Mouse (Mus musculus) forebrain, embryonic 12.5 days (tissue): ENCODE data around the gene Omd. TPM values are rescaled to one million over a fixed set of nuclear protein-coding genes. Genes with fewer than 3 reads are reported as not detected.

Source experiments
- ATAC-seq: fragments of 200-750 bp; cut with Nextera tagmentation; 2 replicates; pipeline ENCODE4 v1.8.0; 2017; ENCODE audit warnings: moderate TSS enrichment; ENCODE audit not compliant: low FRiP score
- H3K27ac ChIP-seq: fragments of 300-500 bp; sonication (generic); 2 replicates; pipeline ENCODE4 v1.5.1; 2016; ENCODE audit warnings: mild to moderate bottlenecking
- H3K27me3 ChIP-seq: fragments of 300-500 bp; sonication (generic); 2 replicates; pipeline ENCODE4 v1.6.1; 2016; ENCODE audit warnings: mild to moderate bottlenecking
- H3K36me3 ChIP-seq: fragments of 300-500 bp; sonication (generic); replicated peaks from 2 replicates; pipeline ENCODE4 v1.6.1; 2016; ENCODE audit warnings: mild to moderate bottlenecking
- H3K4me1 ChIP-seq: fragments of 300-500 bp; sonication (generic); 2 replicates; pipeline ENCODE4 v1.6.1; 2016
- H3K4me2 ChIP-seq: fragments of 300-500 bp; sonication (generic); 2 replicates; pipeline ENCODE4 v1.6.1; 2016; ENCODE audit warnings: mild to moderate bottlenecking, moderate library complexity
- H3K4me3 ChIP-seq: fragments of 300-500 bp; sonication (generic); replicated peaks from 2 replicates; pipeline ENCODE4 v1.5.1; 2016; ENCODE audit warnings: mild to moderate bottlenecking
- H3K9ac ChIP-seq: fragments of 300-500 bp; sonication (generic); 2 replicates; pipeline ENCODE4 v1.6.1; 2016; ENCODE audit warnings: mild to moderate bottlenecking
- H3K9me3 ChIP-seq: fragments of 300-500 bp; sonication (generic); 2 replicates; pipeline ENCODE4 v1.6.1; 2016
- WGBS: fragments of 180-500 bp; shearing (Covaris S2); methylation state at CpG from one replicate; pipeline ENCODE4 v1.1.7; 2016; 5-methylcytosine and 5-hydroxymethylcytosine counted together
- polyA plus RNA-seq: library from polyadenylated mRNA; unstranded; fragments of >200 nt; fragmentation: Nextera tagmentation; extraction: Ambion mirVana; gene quantifications from 2 replicates; pipeline ENCODE4 v1.2.1, GENCODE M21; 2016

Gene Omd
- 0.56 and 1.0 TPM in 2 replicates for polyA plus RNA-seq

GRCm38 (mm10) chr13:49581541-49582530 is at the start of gene Omd:
Gene Omd (plus strand): TSS chr13:49582462.
- H3K9me3 ChIP-seq = no peaks in the 10 kb centered on the region
- no peak for ATAC-seq
- H3K9ac ChIP-seq = no peak within 1 kb of the TSS
- H3K36me3 ChIP-seq = no peaks in the 10 kb centered on the region
- no peaks in the 10 kb centered on the region for H3K4me1 ChIP-seq
- no peak within 1 kb of the TSS for H3K4me2 ChIP-seq
- H3K27ac ChIP-seq = no peak within 1 kb of the TSS
- no peak within 1 kb of the TSS for H3K4me3 ChIP-seq
- WGBS = 79% methylated on average over 8 of the region's 8 CpGs
- H3K27me3 ChIP-seq = no peaks in the 10 kb centered on the region

- Histone ChIP-seq H3K27me3 (no peaks in the 10 kb centered on the region), H3K4me1 (no peaks in the 10 kb centered on the region), H3K27ac (no peak overlapping the region), H3K36me3 (no peaks in the 10 kb centered on the region), H3K9me3 (no peaks in the 10 kb centered on the region), H3K4me2 (no peak overlapping the region), H3K9ac (no peak overlapping the region), H3K4me3 (no peak overlapping the region)
- no peak for ATAC-seq
- 95% methylated on average over 1 of the region's 1 CpGs for WGBS
Observed at GRCm38 (mm10) chr13:49536946-49537345, 45.3 kb upstream of the Omd start.

GRCm38 (mm10) chr13:49538693-49539092 is 43.6 kb upstream of the Omd start:
- Histone ChIP-seq H3K27ac (no peak overlapping the region), H3K9ac (no peak overlapping the region), H3K9me3 (no peaks in the 10 kb centered on the region), H3K4me3 (no peak overlapping the region), H3K4me2 (no peak overlapping the region), H3K27me3 (no peaks in the 10 kb centered on the region), H3K4me1 (no peaks in the 10 kb centered on the region), H3K36me3 (no peaks in the 10 kb centered on the region)
- 90% methylated on average over 1 of the region's 1 CpGs for WGBS
- no peak for ATAC-seq

- no peaks in the 10 kb centered on the region for H3K9me3 ChIP-seq
- H3K27ac ChIP-seq = no peak within 1 kb of the TSS
- no peaks in the 10 kb centered on the region for H3K4me1 ChIP-seq
- H3K4me3 ChIP-seq = no peak within 1 kb of the TSS
- no peak within 1 kb of the TSS for H3K4me2 ChIP-seq
- no peaks in the 10 kb centered on the region for H3K36me3 ChIP-seq
- WGBS = 92% methylated on average over 3 of the region's 3 CpGs
- H3K27me3 ChIP-seq = no peaks in the 10 kb centered on the region
- H3K9ac ChIP-seq = no peak within 1 kb of the TSS
- no peak for ATAC-seq
Observed at GRCm38 (mm10) chr13:49544279-49544678, 38.0 kb upstream of the Omd start, which contains the start of gene Aspn. Gene Aspn (plus strand): TSS chr13:49544443.

GRCm38 (mm10) chr13:49545646-49546045 is 36.6 kb upstream of the Omd start:
- no peaks in the 10 kb centered on the region for H3K4me1 ChIP-seq
- 69% methylated on average over 3 of the region's 3 CpGs for WGBS
- H3K36me3 ChIP-seq = no peaks in the 10 kb centered on the region
- H3K27me3 ChIP-seq = no peaks in the 10 kb centered on the region
- H3K9me3 ChIP-seq = no peaks in the 10 kb centered on the region
- ATAC-seq = no peak
- no peak overlapping the region for H3K4me2 ChIP-seq
- H3K9ac ChIP-seq = no peak overlapping the region
- H3K4me3 ChIP-seq = no peak overlapping the region
- H3K27ac ChIP-seq = no peak overlapping the region

GRCm38 (mm10) chr13:49546517-49546916 is 35.7 kb upstream of the Omd start:
- H3K4me1 ChIP-seq = no peaks in the 10 kb centered on the region
- H3K9ac ChIP-seq = no peak overlapping the region
- H3K27ac ChIP-seq = no peak overlapping the region
- no peak overlapping the region for H3K4me3 ChIP-seq
- ATAC-seq = no peak
- no peaks in the 10 kb centered on the region for H3K27me3 ChIP-seq
- H3K4me2 ChIP-seq = no peak overlapping the region
- no peaks in the 10 kb centered on the region for H3K9me3 ChIP-seq
- 91% methylated on average over 1 of the region's 1 CpGs for WGBS
- no peaks in the 10 kb centered on the region for H3K36me3 ChIP-seq

- Histone ChIP-seq H3K9me3 (no peaks in the 10 kb centered on the region), H3K9ac (no peak overlapping the region), H3K36me3 (no peaks in the 10 kb centered on the region), H3K4me3 (no peak overlapping the region), H3K27me3 (no peaks in the 10 kb centered on the region), H3K27ac (no peak overlapping the region), H3K4me1 (no peaks in the 10 kb centered on the region), H3K4me2 (no peak overlapping the region)
- 86% methylated on average over 1 of the region's 1 CpGs for WGBS
- no peak for ATAC-seq
Observed at GRCm38 (mm10) chr13:49547563-49548150, 34.6 kb upstream of the Omd start.

GRCm38 (mm10) chr13:49549616-49550015 is 32.6 kb upstream of the Omd start:
- H3K27me3 ChIP-seq = no peaks in the 10 kb centered on the region
- no peaks in the 10 kb centered on the region for H3K9me3 ChIP-seq
- WGBS = 97% methylated on average over 3 of the region's 3 CpGs
- H3K9ac ChIP-seq = no peak overlapping the region
- H3K4me3 ChIP-seq = no peak overlapping the region
- H3K27ac ChIP-seq = no peak overlapping the region
- no peaks in the 10 kb centered on the region for H3K4me1 ChIP-seq
- no peaks in the 10 kb centered on the region for H3K36me3 ChIP-seq
- no peak overlapping the region for H3K4me2 ChIP-seq
- no peak for ATAC-seq

- ATAC-seq = no peak
- H3K4me3 ChIP-seq = no peak overlapping the region
- no peaks in the 10 kb centered on the region for H3K27me3 ChIP-seq
- no peak overlapping the region for H3K27ac ChIP-seq
- no peaks in the 10 kb centered on the region for H3K9me3 ChIP-seq
- 82% methylated on average over 5 of the region's 5 CpGs for WGBS
- H3K36me3 ChIP-seq = no peaks in the 10 kb centered on the region
- no peak overlapping the region for H3K9ac ChIP-seq
- no peak overlapping the region for H3K4me2 ChIP-seq
- H3K4me1 ChIP-seq = no peaks in the 10 kb centered on the region
Observed at GRCm38 (mm10) chr13:49554519-49554918, 27.7 kb upstream of the Omd start.

GRCm38 (mm10) chr13:49556203-49556602 is 26.1 kb upstream of the Omd start:
- Histone ChIP-seq H3K9ac (no peak overlapping the region), H3K27ac (no peak overlapping the region), H3K4me3 (no peak overlapping the region), H3K4me2 (no peak overlapping the region), H3K27me3 (no peaks in the 10 kb centered on the region), H3K4me1 (no peaks in the 10 kb centered on the region), H3K9me3 (no peaks in the 10 kb centered on the region), H3K36me3 (no peaks in the 10 kb centered on the region)
- ATAC-seq = no peak
- 81% methylated on average over 1 of the region's 1 CpGs for WGBS

GRCm38 (mm10) chr13:49556924-49557323 is 25.3 kb upstream of the Omd start:
- Histone ChIP-seq H3K27me3 (no peaks in the 10 kb centered on the region), H3K4me2 (no peak overlapping the region), H3K27ac (no peak overlapping the region), H3K9ac (no peak overlapping the region), H3K9me3 (no peaks in the 10 kb centered on the region), H3K4me1 (no peaks in the 10 kb centered on the region), H3K4me3 (no peak overlapping the region), H3K36me3 (no peaks in the 10 kb centered on the region)
- 81% methylated on average over 1 of the region's 1 CpGs for whole genome bisulfite sequencing
- ATAC-seq = no peak

- no peak overlapping the region for H3K4me3 ChIP-seq
- H3K4me1 ChIP-seq = no peaks in the 10 kb centered on the region
- no peaks in the 10 kb centered on the region for H3K36me3 ChIP-seq
- H3K9me3 ChIP-seq = no peaks in the 10 kb centered on the region
- no peak overlapping the region for H3K4me2 ChIP-seq
- H3K27me3 ChIP-seq = no peaks in the 10 kb centered on the region
- whole genome bisulfite sequencing = 46% methylated on average over 2 of the region's 2 CpGs
- no peak overlapping the region for H3K27ac ChIP-seq
- H3K9ac ChIP-seq = no peak overlapping the region
- ATAC-seq = no peak
Observed at GRCm38 (mm10) chr13:49559185-49559584, 23.1 kb upstream of the Omd start.
